Mouse (Mus musculus) liver, embryonic 11.5 days (tissue): ENCODE data around the gene Trip11. TPM values are rescaled to one million over a fixed set of nuclear protein-coding genes. Genes with fewer than 3 reads are reported as not detected.

ENCODE experiments used
- ATAC-seq: fragments of 200-750 bp; cut with Nextera tagmentation; replicated peaks from 2 replicates; pipeline ENCODE4 v1.8.0; 2017; ENCODE audit warnings: moderate number of reproducible peaks, mild to moderate bottlenecking, moderate TSS enrichment, moderate library complexity; ENCODE audit not compliant: low FRiP score
- DNase-seq: peaks from one replicate; pipeline ENCODE4 v3.0.0-alpha.2; 2017; ENCODE audit warnings: low spot score
- H3K27ac ChIP-seq: fragments of 300-500 bp; sonication (generic); 2 replicates; pipeline ENCODE4 v1.5.1; 2014; ENCODE audit warnings: mild to moderate bottlenecking, low read depth, low read length, control low read depth
- H3K27me3 ChIP-seq: fragments of 300-500 bp; sonication (generic); replicated peaks from 2 replicates; pipeline ENCODE4 v1.6.1; 2014; ENCODE audit warnings: low read length, mixed read lengths; ENCODE audit not compliant: control insufficient read depth, insufficient read depth
- H3K36me3 ChIP-seq: fragments of 300-500 bp; sonication (generic); 2 replicates; pipeline ENCODE4 v1.6.1; 2014; ENCODE audit warnings: mild to moderate bottlenecking, low read length, moderate library complexity, mixed read lengths; ENCODE audit not compliant: control insufficient read depth, insufficient read depth
- H3K4me1 ChIP-seq: fragments of 300-500 bp; sonication (generic); replicated peaks from 2 replicates; pipeline ENCODE4 v1.6.1; 2014; ENCODE audit warnings: low read length, mixed read lengths; ENCODE audit not compliant: control insufficient read depth, insufficient read depth
- H3K4me2 ChIP-seq: fragments of 300-500 bp; sonication (generic); 2 replicates; pipeline ENCODE4 v1.6.1; 2014; ENCODE audit warnings: mild to moderate bottlenecking, control low read depth, moderate library complexity
- H3K4me3 ChIP-seq: fragments of 300-500 bp; sonication (generic); 2 replicates; pipeline ENCODE4 v1.5.1; 2014; ENCODE audit warnings: low read depth, low read length, control low read depth
- H3K9ac ChIP-seq: fragments of 300-500 bp; sonication (generic); 2 replicates; pipeline ENCODE4 v1.6.1; 2014; ENCODE audit warnings: low read depth, low read length, control low read depth
- H3K9me3 ChIP-seq: fragments of 300-500 bp; sonication (generic); 2 replicates; pipeline ENCODE4 v1.6.1; 2016; ENCODE audit warnings: low read length, inconsistent platforms, mixed read lengths; ENCODE audit not compliant: control insufficient read depth
- WGBS: fragments of 180-500 bp; shearing (Covaris S2); extraction: QIAGEN DNeasy Blood & Tissue Kit; methylation state at CpG from one replicate; pipeline ENCODE4 v1.1.7; 2014; 5-methylcytosine and 5-hydroxymethylcytosine counted together
- polyA plus RNA-seq: library from polyadenylated mRNA; unstranded; fragments of >200 nt; fragmentation: Nextera tagmentation; extraction: Ambion mirVana; gene quantifications from 2 replicates; pipeline ENCODE4 v1.2.1, GENCODE M21; 2014

The Trip11 gene
- polyA plus RNA-seq, 1 experiment from 2014 or later: 10.4 TPM

DNA sequence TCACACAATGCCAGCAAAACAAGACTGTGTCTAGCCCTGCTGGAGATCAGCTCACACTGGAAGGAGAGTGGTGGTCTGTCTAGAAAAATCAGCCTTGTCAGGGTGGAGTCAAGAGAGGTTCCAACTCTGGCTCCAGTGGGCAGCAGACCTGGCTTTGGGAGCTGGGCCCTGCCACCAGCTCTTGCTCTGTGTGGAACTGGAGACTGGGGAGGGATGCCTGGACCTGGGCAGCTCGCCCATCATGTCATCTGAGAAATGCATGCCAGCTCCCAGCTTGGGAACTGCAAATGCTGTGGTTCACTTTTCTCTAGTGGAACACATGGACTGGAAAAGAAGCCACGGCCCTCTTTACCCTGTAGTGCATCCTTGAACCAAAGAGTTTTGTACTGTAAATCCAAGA, 102.6 kb downstream of the Trip11 start:
- H3K9me3 ChIP-seq: no peaks in the 10 kb centered on the region
- ATAC-seq (no peak), DNase-seq (no peak)
- no peak overlapping the region for H3K9ac ChIP-seq
- H3K4me2 ChIP-seq: no peak overlapping the region
- 53% methylated on average over 2 of the region's 2 CpGs for WGBS
- no peaks in the 10 kb centered on the region for H3K36me3 ChIP-seq
- no peak overlapping the region for H3K27ac ChIP-seq
- H3K27me3 ChIP-seq: no peaks in the 10 kb centered on the region
- H3K4me3 ChIP-seq: no peak overlapping the region
- no peaks in the 10 kb centered on the region for H3K4me1 ChIP-seq

DNA sequence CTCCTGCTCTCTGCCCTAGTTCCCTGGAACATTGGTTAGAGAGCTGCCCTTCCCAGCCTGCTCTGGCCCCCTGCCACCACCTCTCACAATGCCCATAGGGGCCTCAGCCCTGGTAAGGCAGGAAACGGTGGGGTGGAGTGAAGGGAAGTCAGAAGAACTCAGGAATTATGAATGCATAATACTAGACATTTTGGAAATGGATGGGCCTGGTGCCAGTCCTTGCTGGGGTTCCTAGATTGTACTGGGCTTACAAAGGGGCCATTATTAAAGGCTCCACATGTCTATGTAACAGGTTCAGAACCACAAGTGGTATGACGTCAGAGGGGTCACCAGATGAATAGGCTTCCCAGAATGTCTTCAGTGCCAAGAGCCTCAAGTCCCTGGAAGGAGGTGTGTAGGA, 105.7 kb downstream of the Trip11 start:
- Histone ChIP-seq H3K27ac (no peak overlapping the region), H3K36me3 (no peaks in the 10 kb centered on the region), H3K4me2 (no peak overlapping the region), H3K4me3 (no peak overlapping the region), H3K27me3 (no peaks in the 10 kb centered on the region), H3K4me1 (no peaks in the 10 kb centered on the region), H3K9ac (no peak overlapping the region), H3K9me3 (no peaks in the 10 kb centered on the region)
- no peak for ATAC-seq
- 77% methylated on average over 2 of the region's 2 CpGs for WGBS
- DNase-seq: no peak

DNA sequence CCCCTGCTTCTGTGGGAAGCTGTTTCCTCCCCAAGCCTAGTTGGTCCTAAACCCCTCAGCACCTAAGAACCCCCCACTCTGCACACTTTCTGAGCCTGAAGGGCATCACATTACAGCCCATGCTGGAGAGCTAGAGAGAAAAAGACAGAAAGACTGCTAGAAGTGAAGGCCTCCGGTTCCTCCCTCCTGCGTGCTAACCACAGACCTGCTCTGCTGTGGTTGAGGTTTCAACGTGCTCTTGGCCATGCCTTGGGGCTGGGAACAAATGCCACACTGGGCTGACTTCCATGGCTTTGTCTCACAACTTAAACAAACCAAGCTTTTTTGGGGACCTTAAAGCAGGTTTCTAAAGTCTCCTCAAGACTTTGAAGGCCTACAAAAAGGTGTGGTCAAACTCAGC, 110.6 kb downstream of the Trip11 start:
- no peak overlapping the region for H3K9ac ChIP-seq
- H3K27me3 ChIP-seq: no peaks in the 10 kb centered on the region
- H3K4me3 ChIP-seq: no peak overlapping the region
- no peaks in the 10 kb centered on the region for H3K9me3 ChIP-seq
- ATAC-seq (no peak), DNase-seq (no peak)
- H3K4me1 ChIP-seq: no peaks in the 10 kb centered on the region
- WGBS: 57% methylated on average over 3 of the region's 3 CpGs
- no peak overlapping the region for H3K4me2 ChIP-seq
- no peaks in the 10 kb centered on the region for H3K36me3 ChIP-seq
- no peak overlapping the region for H3K27ac ChIP-seq

DNA sequence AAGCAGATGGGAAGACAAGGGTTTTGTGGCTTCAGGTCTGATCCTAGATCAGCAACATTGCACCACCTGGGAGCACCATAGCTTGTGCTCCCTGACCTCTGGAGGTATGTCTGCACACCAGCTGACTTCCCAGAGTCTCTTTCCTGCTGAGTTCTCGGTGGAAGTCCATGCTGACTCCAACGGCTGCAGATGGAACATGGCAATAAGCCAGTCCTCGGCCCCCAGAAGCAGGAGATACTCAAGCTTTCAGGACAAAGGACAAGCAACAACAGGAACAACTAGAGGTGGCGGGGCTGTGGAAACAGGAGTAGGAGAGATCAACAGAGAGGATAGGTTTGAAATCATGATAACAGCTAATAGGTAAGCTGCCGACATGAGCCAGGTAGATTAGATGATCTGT, 111.3 kb downstream of the Trip11 start:
- no peaks in the 10 kb centered on the region for H3K4me1 ChIP-seq
- H3K4me2 ChIP-seq: no peak overlapping the region
- no peaks in the 10 kb centered on the region for H3K27me3 ChIP-seq
- DNase-seq: no peak
- H3K4me3 ChIP-seq: no peak overlapping the region
- no peaks in the 10 kb centered on the region for H3K36me3 ChIP-seq
- H3K27ac ChIP-seq: no peak overlapping the region
- no peaks in the 10 kb centered on the region for H3K9me3 ChIP-seq
- WGBS: 80% methylated on average over 5 of the region's 5 CpGs
- no peak for ATAC-seq
- H3K9ac ChIP-seq: no peak overlapping the region

DNA sequence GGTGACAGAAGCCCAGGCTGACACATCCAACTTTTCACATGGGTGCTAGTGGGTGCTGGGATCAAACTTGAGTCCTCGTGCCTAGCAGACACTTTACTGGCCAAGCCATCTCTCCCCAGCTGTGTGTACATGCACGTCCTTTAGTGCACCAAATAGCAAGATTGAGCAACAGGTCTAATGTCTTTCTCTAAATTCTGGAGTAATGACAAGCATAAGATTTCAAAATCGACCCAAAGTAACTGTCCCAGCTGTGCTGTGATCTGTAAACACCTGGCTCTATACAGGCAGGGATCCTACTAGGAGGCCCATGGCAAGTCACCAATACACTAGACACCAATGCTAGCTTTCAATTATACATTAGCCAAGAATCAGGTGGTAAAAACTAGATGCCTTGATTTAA, 112.0 kb downstream of the Trip11 start:
- no peaks in the 10 kb centered on the region for H3K9me3 ChIP-seq
- H3K4me3 ChIP-seq: no peak overlapping the region
- no peaks in the 10 kb centered on the region for H3K27me3 ChIP-seq
- H3K36me3 ChIP-seq: no peaks in the 10 kb centered on the region
- no peak overlapping the region for H3K27ac ChIP-seq
- ATAC-seq (no peak), DNase-seq (no peak)
- no peak overlapping the region for H3K4me2 ChIP-seq
- no peaks in the 10 kb centered on the region for H3K4me1 ChIP-seq
- H3K9ac ChIP-seq: no peak overlapping the region
- WGBS: 68% methylated on average over 3 of the region's 3 CpGs

DNA sequence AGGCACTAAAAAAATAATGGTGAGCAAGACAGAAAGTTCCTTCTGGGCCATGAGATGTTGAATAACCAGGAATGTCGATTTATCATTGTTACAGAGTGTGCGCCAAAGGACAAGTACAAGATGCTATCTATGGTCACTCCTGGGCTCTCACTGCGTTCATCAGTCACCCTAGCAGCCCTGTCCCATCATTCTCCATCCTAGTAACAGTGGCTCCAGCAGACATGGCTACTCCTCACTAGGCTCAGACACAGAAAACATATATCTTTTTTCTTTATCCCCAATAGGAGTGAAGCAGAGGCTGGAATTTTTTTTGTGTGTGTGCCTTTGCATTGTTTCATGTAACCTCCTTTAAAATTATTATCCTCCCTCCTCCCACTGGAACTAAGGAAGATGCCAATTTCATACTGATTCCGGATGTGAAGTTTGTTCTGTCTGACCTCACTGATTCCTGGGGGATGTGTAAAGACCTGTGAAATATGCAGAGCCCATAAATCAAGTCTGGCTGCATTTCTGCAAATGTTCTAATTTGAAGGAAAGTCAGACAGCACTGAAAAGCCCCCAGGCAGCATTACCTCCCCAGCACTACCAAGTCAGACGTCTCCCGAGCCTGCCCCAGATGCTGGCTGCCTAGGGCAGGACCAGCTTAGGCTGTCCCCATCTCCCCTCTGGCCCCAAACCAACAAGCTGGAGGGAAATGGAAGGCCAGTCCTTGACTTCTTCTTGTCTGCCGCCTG, 114.7 kb downstream of the Trip11 start:
- 69% methylated on average over 7 of the region's 7 CpGs for WGBS
- no peaks in the 10 kb centered on the region for H3K9me3 ChIP-seq
- no peaks in the 10 kb centered on the region for H3K27me3 ChIP-seq
- no peak overlapping the region for H3K27ac ChIP-seq
- ATAC-seq (no peak), DNase-seq (no peak)
- H3K4me2 ChIP-seq: no peak overlapping the region
- no peak overlapping the region for H3K9ac ChIP-seq
- H3K4me1 ChIP-seq: no peaks in the 10 kb centered on the region
- no peak overlapping the region for H3K4me3 ChIP-seq
- H3K36me3 ChIP-seq: no peaks in the 10 kb centered on the region

DNA sequence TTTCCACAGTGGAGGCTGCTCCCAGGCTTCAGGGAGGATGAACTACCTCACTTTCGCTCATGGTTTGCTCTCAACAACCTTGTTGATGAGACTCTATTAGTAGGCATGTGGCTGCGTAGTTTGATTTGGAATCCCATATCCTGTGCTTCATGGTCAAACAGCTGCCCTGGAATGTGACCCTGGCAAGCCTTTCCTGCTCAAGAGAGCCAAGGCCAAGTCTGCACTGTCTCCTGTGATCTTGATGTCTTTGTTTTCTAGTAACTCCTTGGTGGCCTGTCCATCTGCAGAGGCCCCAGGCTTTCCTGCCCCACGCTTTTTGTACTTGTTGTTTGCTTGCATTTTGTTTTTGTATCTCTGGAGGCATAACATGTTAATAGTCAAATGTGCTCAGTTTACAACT, 118.6 kb downstream of the Trip11 start:
- no peaks in the 10 kb centered on the region for H3K27me3 ChIP-seq
- WGBS: 69% methylated on average over 3 of the region's 3 CpGs
- ATAC-seq (no peak), DNase-seq (no peak)
- H3K36me3 ChIP-seq: no peaks in the 10 kb centered on the region
- H3K4me1 ChIP-seq: no peaks in the 10 kb centered on the region
- no peak overlapping the region for H3K27ac ChIP-seq
- no peak overlapping the region for H3K4me3 ChIP-seq
- H3K9me3 ChIP-seq: no peaks in the 10 kb centered on the region
- H3K4me2 ChIP-seq: no peak overlapping the region
- no peak overlapping the region for H3K9ac ChIP-seq

DNA sequence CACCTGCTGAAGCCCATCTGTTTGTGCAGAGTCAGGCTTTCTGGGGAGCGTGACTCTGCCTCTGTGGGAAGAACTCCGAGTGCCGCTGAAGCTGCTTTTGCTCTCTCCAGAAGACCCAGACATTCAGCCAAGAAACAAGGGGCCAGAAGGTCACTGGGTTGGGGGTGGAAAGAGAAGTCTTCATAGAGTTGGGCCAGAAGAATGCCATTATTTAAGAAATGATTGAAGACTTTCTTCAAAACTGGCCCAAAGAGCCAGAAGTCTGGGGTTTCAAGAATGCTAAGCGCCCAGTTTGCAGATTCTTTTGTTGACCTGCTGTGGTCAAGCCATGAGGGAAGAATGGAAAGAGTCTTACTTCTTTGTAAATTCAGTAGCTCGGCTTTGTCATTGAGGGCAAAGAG, 119.8 kb downstream of the Trip11 start:
- H3K27ac ChIP-seq: no peak overlapping the region
- no peaks in the 10 kb centered on the region for H3K36me3 ChIP-seq
- no peak overlapping the region for H3K4me3 ChIP-seq
- H3K4me1 ChIP-seq: no peaks in the 10 kb centered on the region
- ATAC-seq: no peak
- no peaks in the 10 kb centered on the region for H3K9me3 ChIP-seq
- no peaks in the 10 kb centered on the region for H3K27me3 ChIP-seq
- 89% methylated on average over 5 of the region's 5 CpGs for WGBS
- no peak for DNase-seq
- H3K4me2 ChIP-seq: no peak overlapping the region
- no peak overlapping the region for H3K9ac ChIP-seq

DNA sequence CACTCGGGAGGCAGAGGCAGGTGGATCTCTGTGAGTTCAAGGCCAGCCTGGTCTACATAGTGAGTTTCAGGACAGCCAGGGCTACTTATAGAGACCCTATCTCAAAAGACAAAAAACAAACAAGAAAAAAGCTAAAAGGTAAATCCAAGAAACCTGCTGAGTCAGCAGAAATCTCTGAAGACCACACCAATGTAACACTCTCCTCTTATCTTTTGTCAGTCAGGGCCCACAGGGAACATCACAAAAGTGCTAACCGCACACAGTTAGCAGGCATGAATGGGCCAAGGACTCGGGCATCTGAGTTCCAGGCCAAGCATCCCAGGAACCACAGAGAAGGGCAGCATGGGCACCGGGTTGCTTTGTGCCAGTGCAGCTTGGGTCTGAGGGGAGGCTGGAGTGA, 120.4 kb downstream of the Trip11 start:
- H3K4me1 ChIP-seq: no peaks in the 10 kb centered on the region
- no peaks in the 10 kb centered on the region for H3K9me3 ChIP-seq
- no peak overlapping the region for H3K4me2 ChIP-seq
- H3K9ac ChIP-seq: no peak overlapping the region
- H3K27ac ChIP-seq: no peak overlapping the region
- DNase-seq (no peak), ATAC-seq (no peak)
- no peaks in the 10 kb centered on the region for H3K36me3 ChIP-seq
- H3K27me3 ChIP-seq: no peaks in the 10 kb centered on the region
- 86% methylated on average over 4 of the region's 4 CpGs for WGBS
- no peak overlapping the region for H3K4me3 ChIP-seq
